Mouse (Mus musculus) heart, adult 2 months (tissue): ENCODE measurements around the gene Utf1.

Source experiments
- CTCF ChIP-seq: fragments of 200-600 bp; IDR thresholded peaks from 2 replicates; pipeline ENCODE4 v1.8.1; 2022; ENCODE audit warnings: antibody characterized with exemption, mild to moderate bottlenecking, moderate library complexity
- POLR2A ChIP-seq: fragments of 200-500 bp; IDR thresholded peaks from 2 replicates; pipeline ENCODE4 v1.6.1; 2011; ENCODE audit warnings: mild to moderate bottlenecking, low read depth, low read length, control low read depth; ENCODE audit not compliant: insufficient read depth

DNA sequence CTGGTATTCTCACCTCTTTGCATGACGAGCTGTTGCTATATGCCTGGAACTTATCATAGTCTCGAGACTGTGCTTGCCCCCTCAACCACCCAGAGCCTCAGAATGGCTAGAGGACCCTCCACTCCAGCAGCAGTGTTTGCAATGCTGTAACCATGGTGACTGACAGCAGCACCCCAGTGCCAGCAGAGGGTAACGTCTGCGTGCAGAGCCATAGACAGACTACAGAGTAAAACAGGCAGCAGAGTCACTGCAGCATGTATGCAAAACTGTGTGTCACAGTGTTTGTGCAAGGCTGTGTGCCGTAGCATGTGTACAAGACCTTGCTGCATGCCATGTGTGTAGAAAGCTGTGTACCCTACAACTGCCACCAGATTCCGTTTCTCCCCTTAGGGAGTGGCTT lies 34.1 kb upstream of the Utf1 start:
- TF ChIP-seq POLR2A (no peak), CTCF (no peak)
